Mouse (Mus musculus) heart, adult 2 months (tissue): ENCODE measurements around the gene C1qb.

Experiments used
- CTCF ChIP-seq: fragments of 200-600 bp; IDR thresholded peaks from 2 replicates; pipeline ENCODE4 v1.8.1; 2022; ENCODE audit warnings: antibody characterized with exemption, mild to moderate bottlenecking, moderate library complexity
- POLR2A ChIP-seq: fragments of 200-500 bp; IDR thresholded peaks from 2 replicates; pipeline ENCODE4 v1.6.1; 2011; ENCODE audit warnings: mild to moderate bottlenecking, low read depth, low read length, control low read depth; ENCODE audit not compliant: insufficient read depth

GRCm38 (mm10) chr4:136865531-136865930 lies 20.5 kb downstream of the C1qb start:
- TF ChIP-seq POLR2A (no peak), CTCF (no peak)
